Mouse (Mus musculus) embryo, embryonic 9.5 days (tissue): ENCODE measurements around the gene Man2a1.

Source experiments
- DNase-seq: peaks from one replicate; pipeline ENCODE4 v3.0.0-alpha.2; 2017; ENCODE audit errors: extremely low spot score

The Man2a1 gene

DNA sequence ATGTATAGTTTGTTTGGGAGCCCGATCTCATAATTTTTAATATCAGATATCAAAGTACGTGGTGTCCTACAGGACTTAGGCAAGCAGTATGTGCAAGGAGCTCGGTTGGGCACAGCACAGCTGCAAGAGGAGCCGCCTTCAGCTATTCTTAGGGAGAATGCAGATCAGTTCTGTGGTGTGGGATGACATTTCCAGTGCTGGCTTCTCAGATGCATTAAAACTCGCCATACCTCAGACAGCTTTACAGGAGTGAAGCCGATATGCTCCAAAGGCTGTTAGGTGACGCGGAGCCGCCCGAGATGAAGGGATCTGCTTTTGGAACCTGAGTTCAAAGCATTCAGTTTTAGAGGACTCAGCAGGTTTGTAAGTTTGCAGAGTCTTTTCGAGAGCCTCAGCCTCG lies 30.0 kb downstream of the Man2a1 start:
- no peak for DNase-seq

DNA sequence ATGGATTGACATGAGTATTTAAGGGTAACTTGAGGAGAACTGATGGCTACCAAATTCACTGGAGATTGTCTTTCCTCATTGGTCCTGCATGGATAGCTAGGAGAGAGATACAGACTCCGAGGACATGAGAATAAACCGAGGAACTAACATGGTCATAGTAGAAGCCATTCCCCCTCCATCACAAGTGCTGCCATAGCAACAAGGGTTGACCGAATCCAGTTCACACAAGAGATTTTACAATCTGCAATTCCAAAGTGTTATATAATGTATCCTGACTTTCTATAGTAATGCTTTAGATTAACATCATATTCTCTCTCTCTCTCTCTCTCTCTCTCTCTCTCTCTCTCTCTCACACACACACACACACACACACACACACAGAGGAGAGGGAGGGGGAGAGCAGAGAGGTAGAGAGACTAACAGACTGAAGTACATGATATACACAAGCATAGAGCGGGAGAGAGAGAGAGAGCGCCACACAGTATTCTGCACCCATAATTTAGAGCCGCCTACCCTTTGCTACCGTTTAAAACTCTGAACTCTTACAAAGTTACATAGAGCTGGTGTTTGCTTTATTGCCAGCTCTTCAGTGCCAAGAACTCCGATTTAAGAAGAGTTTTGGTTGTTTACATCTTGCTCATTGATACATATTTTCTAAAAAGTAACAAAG lies 37.5 kb downstream of the Man2a1 start:
- DNase-seq, result no peak

DNA sequence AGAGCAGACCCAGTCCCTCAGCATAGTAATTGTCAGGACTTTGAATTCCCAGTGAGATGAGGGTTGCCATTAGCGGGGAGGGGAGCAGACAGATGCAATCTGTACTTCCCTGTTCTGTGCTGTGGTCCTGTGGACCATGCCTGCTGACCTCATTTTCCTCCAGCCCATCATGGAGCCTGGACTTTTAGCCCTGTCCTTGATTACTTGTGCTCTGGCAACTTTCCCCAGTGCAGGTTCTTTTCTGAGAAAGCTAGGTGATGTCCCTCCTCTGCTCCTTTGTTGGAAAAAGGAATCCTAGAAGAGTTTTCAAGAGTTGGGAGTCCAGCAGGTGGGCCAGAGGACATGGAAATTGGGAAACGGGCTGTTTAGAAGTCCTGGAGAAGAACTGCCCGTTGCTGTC lies 40.8 kb downstream of the Man2a1 start:
- no peak for DNase-seq

DNA sequence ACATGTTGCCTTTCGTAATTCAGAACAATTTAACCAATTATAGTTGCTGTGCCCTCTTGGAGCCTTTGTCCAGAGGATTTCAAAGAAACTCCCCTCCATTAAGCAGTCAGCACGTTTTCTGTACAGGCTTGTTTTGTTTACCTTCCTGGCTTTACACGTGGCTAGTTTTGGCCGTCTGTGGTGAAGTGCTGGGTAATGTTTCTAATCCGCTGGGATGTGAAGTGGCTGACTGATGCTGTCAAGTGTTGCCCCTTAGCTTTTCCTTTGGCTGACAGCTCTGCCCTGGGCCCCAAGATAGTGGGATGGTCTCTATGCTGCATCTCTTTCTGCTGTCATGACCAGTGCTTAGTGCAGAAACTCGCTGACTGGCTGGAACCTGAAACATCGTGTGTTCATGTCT lies 43.1 kb downstream of the Man2a1 start:
- peak; percentile 11 for DNase-seq

DNA sequence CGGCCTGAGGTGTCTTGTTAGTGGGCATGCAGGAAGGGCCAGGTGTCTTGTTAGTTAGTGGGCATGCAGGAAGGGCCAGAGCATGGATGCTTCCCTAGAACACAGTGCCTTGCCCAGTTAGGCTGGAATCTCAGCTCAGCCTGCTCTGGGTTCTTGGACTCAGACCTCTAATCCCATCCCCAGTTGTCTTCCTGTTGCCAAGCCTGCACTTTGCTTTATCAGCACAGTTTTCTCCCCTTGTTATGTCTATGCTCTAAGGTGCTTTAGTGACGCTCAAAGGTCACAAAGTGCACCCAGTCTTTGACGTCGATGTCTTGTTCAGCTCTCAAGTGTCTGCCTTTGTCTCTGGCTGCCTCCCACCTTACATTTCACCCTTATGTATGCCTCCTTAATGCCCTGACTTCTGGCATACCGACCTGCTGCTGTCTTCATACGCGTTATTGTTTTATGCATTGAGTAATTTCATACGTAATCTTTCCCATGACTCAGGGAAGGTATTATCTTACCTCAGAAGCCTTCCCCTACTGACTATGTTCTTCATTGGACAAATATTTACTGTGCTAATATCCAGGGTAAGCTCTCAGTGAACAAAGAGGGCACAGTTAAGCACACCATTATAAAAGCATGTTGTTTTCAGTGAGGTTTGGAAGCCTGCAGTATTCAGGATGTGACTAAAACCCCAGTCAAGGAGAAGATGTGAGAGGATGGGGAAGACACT lies 44.5 kb downstream of the Man2a1 start:
- DNase-seq, result no peak

DNA sequence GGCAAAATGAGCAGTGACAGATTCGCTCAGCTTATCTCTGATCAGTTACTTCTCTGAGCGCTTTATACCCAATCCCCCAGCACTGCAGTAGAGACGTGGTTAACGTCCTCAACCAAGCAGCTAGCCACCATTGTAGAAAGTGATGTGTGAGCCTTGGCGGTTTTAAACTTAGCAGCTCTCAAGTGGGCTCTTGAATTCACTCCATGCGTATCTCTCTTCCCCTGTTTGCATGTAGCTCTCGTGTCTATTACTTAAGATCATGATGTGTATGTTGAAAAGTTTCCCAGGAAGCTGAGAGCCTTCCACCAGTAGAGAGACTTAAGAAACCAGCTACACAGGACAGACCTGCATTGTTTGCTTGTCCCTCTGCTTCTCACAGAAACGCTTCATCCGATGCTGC lies 46.9 kb downstream of the Man2a1 start:
- DNase-seq, result no peak

DNA sequence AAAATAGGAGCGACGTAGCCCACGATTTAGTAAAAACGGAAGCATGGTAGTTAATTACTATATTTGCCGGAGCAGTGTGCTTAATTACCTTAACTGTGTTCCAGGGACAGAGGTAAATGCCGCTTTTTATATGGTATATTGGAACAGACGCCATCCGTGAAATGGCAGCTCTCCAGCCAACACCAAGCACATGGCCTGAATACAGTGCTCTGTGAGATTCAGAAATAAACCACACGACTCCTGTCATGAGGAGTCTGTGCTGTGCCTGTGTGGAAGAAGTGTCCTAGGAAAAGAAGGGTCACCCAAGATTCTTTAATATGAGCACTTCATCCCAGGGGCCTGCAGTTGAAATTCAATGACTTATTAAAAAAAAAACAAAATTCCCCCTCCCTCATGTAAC lies 50.2 kb downstream of the Man2a1 start:
- no peak for DNase-seq

DNA sequence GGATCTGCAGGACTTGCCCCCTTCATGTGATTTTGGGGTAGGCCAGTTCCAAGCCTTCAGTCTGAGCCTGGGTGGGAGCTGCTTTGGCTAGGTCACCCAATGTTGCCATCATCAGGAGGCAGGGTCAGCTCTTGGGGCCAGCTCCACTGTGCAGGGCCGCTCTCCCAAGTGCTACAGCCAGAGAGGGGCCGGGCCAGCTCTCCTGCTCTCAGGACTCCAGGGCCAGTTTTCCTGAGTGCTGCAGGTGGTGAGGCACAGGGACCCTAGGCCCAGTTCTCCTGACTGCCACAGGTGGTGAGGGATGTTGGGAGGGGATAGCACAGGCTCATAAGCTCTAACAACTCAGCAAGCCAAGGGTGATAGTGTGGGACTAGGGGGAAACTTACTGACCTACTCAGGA lies 53.1 kb downstream of the Man2a1 start:
- no peak for DNase-seq

DNA sequence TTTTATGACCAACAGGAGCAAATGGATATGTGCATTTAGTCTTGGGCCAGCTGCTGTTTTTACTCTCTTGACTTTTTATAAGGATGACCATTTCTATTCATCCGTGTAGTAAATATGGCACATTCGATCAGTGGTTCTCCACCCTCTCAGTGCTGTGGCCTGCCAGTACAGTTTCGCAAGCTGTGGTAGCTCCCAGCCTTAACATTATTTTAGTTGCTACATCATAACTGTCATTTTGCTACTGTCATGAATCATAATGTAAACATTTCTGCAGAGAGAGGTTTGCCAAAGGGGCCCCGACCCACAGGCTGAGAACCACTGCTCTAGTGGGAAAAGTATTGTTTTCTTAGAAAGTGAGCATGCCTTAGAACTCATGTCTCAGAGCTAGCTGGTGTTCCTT lies 59.1 kb downstream of the Man2a1 start:
- DNase-seq, result no peak

DNA sequence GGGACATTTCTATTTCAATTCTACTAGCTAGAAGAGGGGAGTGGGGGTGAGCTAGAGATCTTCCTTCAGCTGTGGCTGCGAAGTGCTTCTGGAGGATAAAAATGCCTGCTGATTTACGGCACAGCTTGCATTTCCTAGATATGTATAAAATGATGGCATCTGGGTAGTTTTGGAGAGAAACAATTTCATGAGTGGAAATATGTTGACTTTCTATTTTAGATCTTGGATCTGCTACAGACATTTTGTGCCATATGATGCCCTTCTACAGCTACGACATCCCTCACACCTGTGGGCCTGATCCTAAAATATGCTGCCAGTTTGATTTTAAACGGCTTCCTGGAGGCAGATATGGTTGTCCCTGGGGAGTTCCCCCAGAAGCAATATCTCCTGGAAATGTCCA lies 66.0 kb downstream of the Man2a1 start:
- no peak for DNase-seq

DNA sequence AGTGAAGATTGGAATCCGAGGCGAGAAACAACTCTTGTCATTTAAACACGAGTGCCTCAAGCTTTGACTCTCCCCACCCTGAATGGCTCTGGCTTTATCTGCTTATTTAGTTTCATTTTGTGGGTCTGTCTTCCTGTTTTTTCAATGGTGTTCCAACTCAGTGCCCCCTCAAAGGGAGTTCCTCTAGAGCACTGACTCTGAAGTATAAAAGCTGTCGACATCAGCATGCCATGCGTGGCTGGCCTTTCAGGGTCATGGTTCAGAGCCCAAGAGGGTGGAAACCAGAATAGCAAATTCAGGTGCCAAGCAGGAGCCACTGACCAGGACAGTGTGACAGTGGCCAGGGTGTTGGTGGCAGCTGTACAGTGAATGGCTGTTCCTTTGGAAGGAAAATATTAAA lies 68.0 kb downstream of the Man2a1 start:
- DNase-seq, result no peak

DNA sequence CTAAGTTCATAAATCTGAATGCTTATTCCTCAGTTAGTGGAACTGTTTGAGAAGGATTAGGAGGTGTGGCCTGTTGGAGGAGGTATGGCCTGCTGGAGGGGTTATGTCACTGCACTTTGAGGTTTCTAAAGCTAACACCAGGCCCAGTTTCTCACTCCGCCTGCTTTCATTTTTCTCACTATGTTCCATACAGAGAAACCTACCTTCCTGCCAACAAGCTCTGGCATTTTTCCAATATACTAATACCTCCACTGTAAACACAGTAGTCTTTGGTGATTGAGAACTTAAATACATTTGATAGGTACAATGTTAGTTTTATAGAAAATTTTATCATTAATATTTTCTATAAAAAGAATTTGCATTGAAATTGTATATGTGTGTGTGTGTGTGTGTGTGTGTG lies 73.9 kb downstream of the Man2a1 start:
- DNase-seq, result no peak

DNA sequence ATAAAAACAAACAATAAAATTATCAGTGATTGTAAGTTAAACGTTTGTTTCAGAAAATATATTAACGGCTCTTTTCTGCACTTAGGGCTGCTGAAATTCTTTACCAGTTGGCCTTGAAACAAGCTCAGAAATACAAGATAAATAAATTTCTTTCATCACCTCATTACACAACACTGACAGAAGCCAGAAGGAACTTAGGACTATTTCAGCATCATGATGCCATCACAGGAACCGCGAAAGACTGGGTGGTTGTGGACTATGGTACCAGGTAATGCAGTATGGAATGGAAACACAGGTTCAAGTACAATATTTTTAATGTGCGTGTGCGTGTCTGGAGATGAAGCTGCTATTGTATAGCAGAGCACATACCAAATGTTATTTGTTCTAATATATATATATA lies 74.4 kb downstream of the Man2a1 start:
- DNase-seq, result no peak

DNA sequence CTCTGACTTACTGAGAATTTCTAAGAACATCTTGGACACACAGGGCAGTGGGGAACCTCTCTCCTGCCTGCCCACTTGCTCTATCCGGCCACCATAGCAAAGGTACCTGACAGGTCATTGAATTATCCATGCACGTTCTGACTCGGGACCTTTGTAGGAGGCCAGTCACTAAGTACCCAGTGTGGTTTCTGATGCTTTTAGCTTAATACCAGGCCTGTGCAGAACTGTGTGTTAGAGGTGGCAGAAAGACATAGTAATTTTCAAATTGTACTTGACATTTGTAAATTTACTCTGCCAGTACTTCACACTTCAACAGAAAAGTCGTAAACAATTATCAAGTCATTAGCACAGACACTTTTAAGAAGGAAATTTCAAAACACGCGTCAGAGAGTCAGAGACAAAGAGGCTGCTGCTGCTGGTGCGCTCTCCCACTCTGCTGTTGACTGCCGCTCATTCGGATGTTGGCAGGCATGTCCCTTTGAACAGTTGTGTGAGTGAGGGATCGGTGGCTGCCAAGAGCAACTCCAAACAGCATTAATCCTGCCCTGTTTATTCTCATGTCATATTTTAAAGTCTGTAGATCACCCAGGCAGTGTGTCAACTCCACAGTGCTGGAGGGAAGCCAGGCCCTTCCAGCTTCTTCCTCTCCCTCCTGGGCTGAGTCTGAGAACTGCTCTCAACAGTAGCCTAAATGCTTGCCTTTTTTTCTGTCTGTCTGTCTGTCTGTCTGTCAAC lies 76.4 kb downstream of the Man2a1 start:
- no peak for DNase-seq

DNA sequence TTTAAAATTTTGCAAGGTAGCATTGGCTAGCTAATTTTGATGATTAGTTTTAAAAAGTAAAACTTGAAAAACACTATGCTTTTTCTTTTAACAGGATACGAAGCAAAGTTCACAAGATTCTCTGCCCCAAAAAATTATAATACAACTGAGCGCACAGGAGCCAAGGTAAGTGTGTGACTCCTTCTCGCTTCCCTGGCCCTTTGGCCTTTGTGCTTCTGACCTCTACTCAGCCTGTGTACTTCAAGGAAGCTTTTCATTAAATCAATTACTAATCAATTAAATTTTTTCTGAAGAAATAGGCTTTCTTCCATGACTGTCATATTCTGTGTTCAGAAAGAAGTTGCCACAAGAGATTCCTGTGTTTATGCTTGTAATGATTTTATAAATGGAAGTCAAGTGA lies 80.9 kb downstream of the Man2a1 start:
- DNase-seq, result no peak

DNA sequence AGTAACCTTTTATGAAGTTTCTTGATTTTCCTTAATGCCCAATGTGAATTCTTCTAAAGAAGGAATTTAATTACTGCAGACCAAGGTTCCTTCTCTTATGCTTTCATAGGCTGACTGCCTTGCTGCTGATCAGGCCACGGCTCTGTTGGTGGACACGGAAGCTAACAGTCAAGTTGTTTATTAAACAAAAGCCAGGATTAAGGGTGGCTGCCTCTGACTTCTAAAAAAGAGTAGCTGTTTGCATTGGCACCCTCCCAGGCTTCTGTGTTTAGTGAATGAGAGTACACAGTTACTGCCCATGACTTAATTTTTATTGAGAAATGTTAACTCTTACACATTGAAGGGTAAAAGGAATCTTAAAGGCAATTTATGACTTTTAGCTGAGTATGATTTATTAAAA lies 81.4 kb downstream of the Man2a1 start:
- no peak for DNase-seq

DNA sequence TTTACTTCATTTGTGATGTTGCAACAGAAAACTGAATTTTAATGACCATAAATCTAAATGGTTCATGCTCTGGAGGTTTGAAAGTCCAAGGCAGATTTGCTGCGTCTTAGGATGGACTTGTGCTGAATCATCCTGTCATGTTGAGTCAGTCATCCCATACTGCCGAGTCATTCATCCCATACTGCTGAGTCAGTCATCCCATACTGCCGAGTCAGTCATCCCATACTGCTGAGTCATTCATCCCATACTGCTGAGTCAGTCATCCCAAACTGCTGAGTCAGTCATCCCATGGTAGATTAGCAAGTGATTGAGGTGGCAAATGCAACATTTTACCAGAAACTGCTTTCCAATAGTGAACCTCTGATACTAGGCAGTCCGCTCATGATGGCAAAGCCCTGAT lies 83.6 kb downstream of the Man2a1 start:
- no peak for DNase-seq

DNA sequence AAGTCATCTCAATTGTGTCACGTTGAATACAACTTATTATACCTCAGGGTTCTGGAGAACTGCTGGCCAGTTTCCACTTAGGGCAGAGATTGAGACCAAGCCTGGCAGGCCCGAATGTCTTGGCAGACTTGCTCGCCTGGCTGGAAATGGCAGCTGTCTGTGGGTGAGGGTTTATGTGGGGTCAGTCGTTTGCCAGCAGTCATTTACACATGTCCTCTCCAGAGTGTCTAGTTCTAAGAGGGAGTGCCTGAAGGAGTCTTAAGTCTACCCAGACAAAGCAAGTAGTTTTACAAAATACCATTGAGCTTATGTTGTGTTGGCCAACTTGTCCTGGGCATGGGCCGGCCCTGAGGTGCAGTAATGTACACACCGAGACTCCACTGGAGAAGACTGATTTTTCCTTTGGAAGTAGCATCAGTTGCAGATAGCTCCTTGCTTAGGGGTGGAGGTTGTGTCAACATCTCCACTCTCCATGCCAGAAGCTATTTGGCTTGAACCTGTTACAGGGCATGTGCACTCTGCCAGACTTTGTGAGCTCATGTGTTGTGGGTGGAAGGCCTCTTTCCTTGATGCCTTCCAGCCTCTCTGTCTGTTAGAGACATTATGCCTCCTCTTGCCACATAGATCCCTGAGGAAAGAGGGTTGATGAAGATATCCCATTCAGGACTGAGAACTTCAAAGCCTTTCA lies 84.8 kb downstream of the Man2a1 start:
- no peak for DNase-seq

DNA sequence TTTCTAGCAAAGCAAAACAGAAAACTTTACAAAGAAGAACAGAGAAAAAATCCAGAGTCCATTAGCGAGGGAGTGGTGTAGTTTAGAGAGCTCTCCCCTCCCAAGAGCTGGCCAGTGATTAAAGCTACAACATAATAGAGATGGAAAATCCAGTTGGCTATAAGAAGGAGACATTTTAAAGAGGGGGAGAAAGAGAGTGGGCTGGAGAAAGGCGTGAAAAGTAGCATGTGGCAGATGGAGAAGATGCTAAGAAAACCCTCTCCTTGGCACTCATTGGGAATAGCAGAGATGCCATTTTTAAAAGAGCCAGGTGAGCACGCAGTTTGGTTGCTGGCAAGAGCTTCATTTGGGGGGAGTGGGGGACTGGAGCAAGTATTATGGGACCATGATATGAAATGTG lies 89.1 kb downstream of the Man2a1 start:
- no peak for DNase-seq

DNA sequence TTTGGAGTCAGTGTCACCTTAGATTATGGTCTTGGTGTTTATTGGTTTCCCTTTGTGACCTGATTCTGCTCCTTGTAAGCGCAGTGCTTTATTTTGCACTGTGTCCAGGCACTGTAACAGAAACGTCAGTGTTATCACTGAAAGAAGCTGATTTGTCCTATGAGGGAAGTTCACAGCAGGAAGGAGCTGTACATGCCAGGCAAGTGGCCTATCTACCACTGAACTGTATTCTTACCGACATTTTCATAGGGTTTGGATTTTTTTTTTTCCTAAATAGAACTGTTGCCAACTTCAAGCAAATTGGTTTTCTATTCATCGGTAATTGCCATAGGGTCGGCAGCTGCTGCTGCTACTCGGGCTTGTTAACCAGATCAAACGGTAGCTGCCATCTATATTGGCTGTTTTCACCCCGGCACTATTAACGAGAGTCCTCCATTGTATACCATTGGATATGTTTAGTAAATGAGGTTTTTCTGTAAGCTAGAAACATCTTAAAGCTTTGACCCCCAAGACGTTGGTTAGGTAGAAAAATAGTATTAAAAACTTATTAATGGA lies 96.8 kb downstream of the Man2a1 start:
- DNase-seq, result no peak

DNA sequence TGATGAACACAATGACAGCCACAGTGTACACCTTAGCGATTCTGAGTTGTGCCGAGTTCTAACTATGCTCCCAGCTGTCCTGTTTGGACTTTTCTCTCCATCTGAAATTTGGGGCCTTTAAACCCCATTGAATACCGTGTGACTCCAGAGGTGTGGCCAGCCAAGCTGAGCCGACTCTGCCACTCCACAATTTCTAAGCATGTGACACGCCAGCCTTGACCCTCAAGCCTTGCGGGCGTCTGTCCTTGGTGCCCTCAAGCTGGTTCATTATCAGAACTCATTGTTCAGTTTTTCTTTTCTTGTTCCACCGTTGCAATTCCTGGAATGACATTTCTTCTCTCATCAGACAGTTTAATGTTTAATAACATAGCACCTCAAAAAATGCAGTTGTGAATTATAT lies 98.0 kb downstream of the Man2a1 start:
- DNase-seq, result no peak

DNA sequence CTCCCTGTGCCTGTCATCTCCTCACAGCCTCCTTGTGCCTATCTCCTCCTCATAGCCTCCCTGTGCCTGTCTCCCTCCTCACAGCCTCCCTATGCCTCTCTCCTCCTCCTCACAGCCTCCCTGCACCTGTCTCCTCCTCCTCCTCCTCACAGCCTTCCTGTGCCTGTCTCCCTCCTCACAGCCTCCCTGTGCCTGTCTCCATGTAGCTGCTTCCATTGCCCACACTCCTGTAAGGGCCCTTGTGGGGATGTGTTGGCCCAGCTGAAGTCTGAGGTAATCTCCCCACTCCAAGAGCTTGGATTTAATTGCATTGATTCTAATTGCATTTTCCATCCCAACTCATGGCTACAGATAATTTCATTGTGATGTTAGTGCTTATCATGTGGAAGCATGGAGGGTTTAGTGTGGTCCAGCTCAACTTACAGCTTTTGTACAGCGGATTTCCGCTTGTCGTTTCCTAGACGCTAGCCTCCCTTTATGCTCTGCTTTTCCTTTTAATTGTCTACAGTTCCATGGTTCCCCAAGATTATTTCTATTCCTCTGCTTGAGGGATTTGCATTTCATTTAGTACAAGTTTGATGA lies 103.2 kb downstream of the Man2a1 start:
- no peak for DNase-seq
